Mouse (Mus musculus): ENCODE results near the gene Gipc3.

GRCm38 (mm10) chr10:81356352-81356990, 13.4 kb upstream of the Gipc3 start:
- TF ChIP-seq CTCF (IDR thresholded peaks at IDR 0.05; ENCODE audit: low read depth, low read length) = no peak
- no peak for TF ChIP-seq POLR2A (IDR thresholded peaks at IDR 0.05; ENCODE audit: extremely low read depth, insufficient read depth, low read length)

Data from liver, adult 2 months (tissue).